Mouse (Mus musculus): ENCODE results near the gene Pou2af1. TPM values are rescaled to one million over a fixed set of nuclear protein-coding genes. Genes with fewer than 3 reads are reported as not detected.

The Pou2af1 gene
- total RNA-seq (2022), result under 1 TPM; 0.25 to 0.63 (median 0.39) TPM

- DNase-seq (ENCODE audit: low spot score), result peak; percentile 4
Observed at GRCm38 (mm10) chr9:51213023-51213728, at the start of gene Pou2af1. TSS of gene Pou2af1 (plus strand) at chr9:51213708.

- no peak for DNase-seq (ENCODE audit: low spot score)
Observed at GRCm38 (mm10) chr9:51163989-51164388, 49.5 kb upstream of the Pou2af1 start.

GRCm38 (mm10) chr9:51165312-51166180 is 48.0 kb upstream of the Pou2af1 start, which contains the start of gene Gm32742:
TSS of gene Gm32742 (minus strand) at chr9:51165517.
- no peak for DNase-seq (ENCODE audit: low spot score)

GRCm38 (mm10) chr9:51167954-51168353 is 45.6 kb upstream of the Pou2af1 start:
- no peak for DNase-seq (ENCODE audit: low spot score)

- DNase-seq (ENCODE audit: low spot score), result no peak
Observed at GRCm38 (mm10) chr9:51168698-51169097, 44.8 kb upstream of the Pou2af1 start.

GRCm38 (mm10) chr9:51169133-51169532 is 44.4 kb upstream of the Pou2af1 start:
- DNase-seq (ENCODE audit: low spot score), result no peak

GRCm38 (mm10) chr9:51170298-51170697 is 43.2 kb upstream of the Pou2af1 start:
- DNase-seq (ENCODE audit: low spot score), result no peak

GRCm38 (mm10) chr9:51174890-51175464 is 38.5 kb upstream of the Pou2af1 start:
- DNase-seq (ENCODE audit: low spot score), result no peak

- no peak for DNase-seq (ENCODE audit: low spot score)
Observed at GRCm38 (mm10) chr9:51175722-51176121, 37.8 kb upstream of the Pou2af1 start.

GRCm38 (mm10) chr9:51178297-51178696 is 35.2 kb upstream of the Pou2af1 start:
- DNase-seq (ENCODE audit: low spot score), result no peak

- no peak for DNase-seq (ENCODE audit: low spot score)
Observed at GRCm38 (mm10) chr9:51180621-51181020, 32.9 kb upstream of the Pou2af1 start.

- no peak for DNase-seq (ENCODE audit: low spot score)
Observed at GRCm38 (mm10) chr9:51182716-51183710, 30.5 kb upstream of the Pou2af1 start.

GRCm38 (mm10) chr9:51185386-51185785 is 28.1 kb upstream of the Pou2af1 start:
- no peak for DNase-seq (ENCODE audit: low spot score)

GRCm38 (mm10) chr9:51185871-51186270 is 27.6 kb upstream of the Pou2af1 start:
- no peak for DNase-seq (ENCODE audit: low spot score)

- no peak for DNase-seq (ENCODE audit: low spot score)
Observed at GRCm38 (mm10) chr9:51190655-51191054, 22.9 kb upstream of the Pou2af1 start.

GRCm38 (mm10) chr9:51194790-51195189 is 18.7 kb upstream of the Pou2af1 start:
- no peak for DNase-seq (ENCODE audit: low spot score)

GRCm38 (mm10) chr9:51208974-51209332 is 4.6 kb upstream of the Pou2af1 start:
- no peak for DNase-seq (ENCODE audit: low spot score)

GRCm38 (mm10) chr9:51211191-51211590 is 2.3 kb upstream of the Pou2af1 start:
- no peak for DNase-seq (ENCODE audit: low spot score)

- no peak for DNase-seq (ENCODE audit: low spot score)
Observed at GRCm38 (mm10) chr9:51213729-51214237, 275 bp downstream of the Pou2af1 start.

GRCm38 (mm10) chr9:51215311-51215710 is 1.8 kb downstream of the Pou2af1 start:
- no peak for DNase-seq (ENCODE audit: low spot score)

GRCm38 (mm10) chr9:51215949-51216348 is 2.4 kb downstream of the Pou2af1 start:
- DNase-seq (ENCODE audit: low spot score), result no peak
